Mouse (Mus musculus) large intestine, adult 2 months (tissue): ENCODE results near the gene Krt81. TPM values are rescaled to one million over a fixed set of nuclear protein-coding genes. Genes with fewer than 3 reads are reported as not detected.

Experiments
- DNase-seq: peaks from one replicate; pipeline ENCODE4 v3.0.0-alpha.2; 2012; ENCODE audit warnings: low read depth, low spot score
- WGBS: fragments of 180-500 bp; shearing (Covaris S2); methylation state at CpG from one replicate; pipeline ENCODE4 v1.1.7; 2018; 5-methylcytosine and 5-hydroxymethylcytosine counted together
- polyA plus RNA-seq: library from polyadenylated mRNA; depleted of rRNA; stranded (reverse); fragments of >200 nt; gene quantifications from 2 replicates; pipeline ENCODE4 v1.2.3, GENCODE M21; 2012; rRNA removed

Gene Krt81
- not detected in 2 replicates for polyA plus RNA-seq

DNA sequence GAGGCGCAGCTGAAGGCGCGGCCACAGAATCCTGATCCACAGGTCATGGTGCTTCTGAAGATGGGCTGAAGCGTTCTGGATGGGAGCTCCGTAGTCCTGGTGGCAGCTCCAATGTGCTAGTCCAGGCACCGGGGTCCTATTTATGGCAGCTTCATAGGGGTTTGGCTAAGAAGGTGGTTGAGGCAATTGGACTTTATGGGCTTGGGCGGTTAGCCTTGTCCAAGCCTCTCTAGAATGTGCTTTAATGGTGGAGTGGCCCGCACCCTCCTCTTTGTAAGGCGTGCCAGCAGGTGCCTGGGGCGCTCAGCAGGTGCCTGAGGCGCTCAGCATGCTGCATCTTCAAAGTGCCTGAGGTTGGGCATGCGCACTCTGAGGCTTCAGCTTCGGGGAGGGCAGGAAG, at the start of gene Krt81:
Gene Krt81, minus strand, starts transcription at position 101 of the 400 bp plus-strand sequence.
- DNase-seq, result no peak
- 51% methylated on average over 13 of the region's 13 CpGs for WGBS

DNA sequence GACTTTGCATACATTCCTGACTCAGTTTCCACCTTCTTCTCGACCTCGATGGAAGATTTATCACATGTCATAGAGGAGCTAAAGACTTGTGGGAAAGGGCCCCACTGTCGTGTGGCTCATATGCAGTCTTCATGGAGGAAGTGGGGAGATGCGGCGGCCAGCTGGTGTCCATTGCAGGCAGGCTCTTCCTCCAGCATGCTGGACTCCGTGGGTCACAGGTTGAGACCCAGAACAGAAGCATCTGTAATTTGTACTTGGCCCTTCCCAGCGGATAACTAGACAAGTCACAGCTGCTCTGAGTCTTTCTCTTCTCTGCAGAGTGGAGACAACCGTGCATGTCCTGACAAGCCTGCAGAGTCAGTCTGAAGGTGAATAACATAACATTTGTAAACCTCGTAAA, 44.7 kb upstream of the Krt81 start:
- no peak for DNase-seq
- 64% methylated on average over 9 of the region's 9 CpGs for WGBS

DNA sequence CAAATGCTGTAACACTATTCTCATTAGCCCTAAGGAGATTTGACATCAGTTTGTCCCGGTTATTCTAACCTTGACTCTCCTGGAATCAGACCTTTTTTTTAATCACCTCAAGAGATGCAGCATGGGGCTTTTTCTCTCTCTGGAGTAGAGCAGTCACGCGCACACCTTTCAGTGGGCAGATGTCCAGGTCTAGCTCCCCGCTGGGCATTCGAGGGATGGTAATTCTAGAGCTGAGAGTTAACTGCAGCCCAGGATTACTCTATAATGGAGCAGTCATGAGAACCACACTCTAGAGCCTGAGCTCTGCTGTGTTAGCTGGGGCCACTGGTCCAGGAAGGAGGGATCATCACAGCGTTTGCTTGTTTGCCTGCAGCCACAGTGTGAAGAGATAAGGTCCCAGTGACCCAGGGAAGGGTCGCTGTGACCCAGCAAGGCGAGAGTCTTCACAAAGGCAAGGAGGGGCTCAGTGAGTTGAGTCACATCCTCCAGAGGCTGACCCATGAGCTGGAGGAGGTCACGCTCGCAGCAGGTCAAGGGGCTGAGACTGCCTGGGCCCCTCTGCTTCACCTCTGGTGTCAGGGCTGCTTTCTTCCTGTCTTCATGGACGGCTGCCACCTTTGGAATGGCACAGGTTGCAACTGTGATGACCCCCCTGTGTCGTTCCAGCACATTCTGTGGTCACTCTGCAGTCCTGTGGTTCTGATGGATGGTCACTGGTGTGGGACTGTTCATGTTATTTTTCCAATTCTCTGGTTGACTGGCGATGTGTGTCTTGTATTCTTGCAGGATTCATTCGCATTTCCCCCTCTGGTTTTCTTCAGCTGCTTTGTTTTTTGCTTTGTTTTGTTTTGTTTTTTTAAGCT, 43.6 kb upstream of the Krt81 start:
- no peak for DNase-seq
- WGBS, result 55% methylated on average over 14 of the region's 14 CpGs

DNA sequence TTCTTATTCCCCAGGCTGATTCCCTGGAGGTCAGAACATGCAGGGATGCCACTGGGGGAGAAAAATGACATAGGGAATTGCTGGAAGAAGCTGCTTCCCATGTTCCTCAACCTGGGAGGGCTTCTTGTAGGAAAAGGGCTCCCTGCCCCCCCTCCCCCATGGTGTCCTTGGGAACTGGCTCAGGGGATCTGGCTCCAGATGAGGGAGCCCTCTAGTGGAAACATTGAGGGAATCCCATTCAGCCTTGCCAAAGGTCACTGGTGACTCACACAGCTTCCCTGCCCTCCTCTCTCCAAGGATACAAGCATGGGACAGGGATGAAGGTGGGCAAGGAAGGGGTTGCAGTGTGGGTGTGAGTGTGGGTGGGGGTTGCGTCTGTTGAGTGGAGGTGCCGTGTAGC, 33.6 kb upstream of the Krt81 start:
- 64% methylated on average over 2 of the region's 2 CpGs for WGBS
- DNase-seq, result no peak

DNA sequence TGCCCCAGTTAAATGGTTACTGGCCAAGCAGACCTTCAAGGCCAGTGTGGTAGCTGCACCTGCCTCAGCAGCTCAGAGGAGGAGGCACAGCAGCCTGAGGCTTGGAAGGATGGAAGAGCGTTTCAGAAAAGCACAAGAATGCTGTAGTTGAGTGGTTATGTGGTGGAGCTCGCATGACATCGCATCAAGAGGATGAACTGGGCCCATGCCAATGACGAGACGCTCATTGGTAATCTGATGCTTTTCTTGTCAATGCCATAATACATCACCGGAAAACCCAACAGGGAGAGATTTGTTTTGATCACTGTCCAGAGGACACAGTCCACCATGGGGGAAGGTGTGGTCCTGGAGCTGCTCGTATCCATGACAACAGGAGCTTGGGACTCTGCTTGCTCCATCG, 31.7 kb upstream of the Krt81 start:
- 71% methylated on average over 8 of the region's 8 CpGs for WGBS
- DNase-seq, result no peak

DNA sequence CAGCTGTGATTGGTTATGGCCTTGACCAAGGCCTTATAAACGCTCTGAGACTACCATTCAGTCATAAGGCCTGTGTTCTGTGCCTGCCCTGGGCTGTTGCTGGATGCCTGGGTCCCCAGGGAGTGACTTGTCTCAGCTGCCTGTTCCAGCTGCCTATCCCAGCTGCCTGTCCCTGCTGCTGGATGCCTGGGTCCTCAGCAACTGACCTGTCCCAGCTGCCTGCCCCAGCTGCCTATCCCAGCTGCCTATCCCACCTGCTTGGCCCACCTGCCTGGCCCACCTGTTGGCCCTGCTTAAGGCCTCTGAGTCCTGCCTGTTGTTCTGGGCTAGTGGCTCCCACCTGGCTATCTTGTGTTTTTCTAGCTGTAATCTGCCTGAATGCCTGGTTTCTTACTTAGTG, 30.7 kb upstream of the Krt81 start:
- DNase-seq, result no peak
- WGBS, result 33% methylated on average over 1 of the region's 1 CpGs

DNA sequence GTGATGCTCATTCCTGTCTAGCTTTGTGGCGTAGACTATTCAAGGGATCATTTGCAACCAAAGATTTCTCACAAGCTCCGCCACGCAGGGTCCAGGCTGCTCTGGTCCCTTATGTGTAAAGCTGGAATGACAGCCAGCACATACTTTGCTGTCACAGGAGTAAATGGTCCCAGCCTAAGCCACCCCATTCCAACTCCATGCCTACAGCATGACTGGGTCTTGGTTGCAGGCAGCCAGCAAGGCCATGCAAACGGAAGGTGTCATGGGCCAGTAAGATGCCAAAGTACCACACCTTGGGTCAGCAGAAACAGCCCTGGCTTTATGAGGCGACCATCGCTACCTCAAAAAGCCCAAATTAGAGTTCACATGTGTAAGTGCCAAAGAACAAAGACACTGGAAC, 30.2 kb upstream of the Krt81 start:
- WGBS, result 92% methylated on average over 6 of the region's 6 CpGs
- no peak for DNase-seq

DNA sequence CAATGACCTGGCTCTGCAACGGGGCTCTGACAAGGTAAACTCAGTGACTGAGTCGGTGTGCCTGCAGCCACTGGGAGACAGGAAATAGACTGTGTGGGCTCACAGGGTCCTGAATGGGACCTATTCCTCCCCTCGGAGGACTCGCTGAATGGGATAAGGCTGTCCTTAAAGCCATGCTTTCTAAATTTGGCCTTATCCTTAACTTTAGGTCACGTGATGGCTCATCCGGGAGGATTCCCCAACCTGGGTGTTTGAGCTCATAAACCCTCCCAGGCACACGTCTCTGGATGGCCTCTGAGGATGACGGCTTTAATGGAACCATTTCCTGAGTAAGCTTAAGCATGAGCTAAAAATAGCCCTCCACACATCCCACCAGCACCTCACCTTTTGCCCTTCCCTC, 29.2 kb upstream of the Krt81 start:
- 36% methylated on average over 8 of the region's 8 CpGs for WGBS
- DNase-seq, result no peak

DNA sequence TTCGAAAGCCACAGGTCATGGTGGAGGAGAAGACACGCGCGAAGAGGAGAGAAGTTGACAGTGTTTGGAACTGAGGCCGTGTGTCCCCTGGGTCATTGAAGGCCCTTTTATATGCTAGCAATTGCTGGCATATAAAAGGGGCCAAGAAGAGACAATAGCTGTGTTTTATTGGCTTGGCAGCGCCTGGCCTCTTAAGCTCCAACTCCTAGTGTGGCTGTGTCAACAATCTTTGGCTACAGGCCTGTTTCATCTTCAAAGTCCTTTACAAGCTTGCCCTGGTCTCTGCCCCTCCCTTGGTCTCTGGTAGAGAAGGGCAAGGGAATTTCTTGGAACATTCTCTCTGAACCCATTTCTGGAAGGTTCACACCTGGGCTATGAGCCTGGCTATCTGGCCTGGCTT, 27.9 kb upstream of the Krt81 start, which contains the start of gene Krt83:
Gene Krt83, minus strand, starts transcription at position 82 of the 400 bp plus-strand sequence.
- peak; percentile 52 for DNase-seq
- WGBS, result 15% methylated on average over 6 of the region's 6 CpGs

DNA sequence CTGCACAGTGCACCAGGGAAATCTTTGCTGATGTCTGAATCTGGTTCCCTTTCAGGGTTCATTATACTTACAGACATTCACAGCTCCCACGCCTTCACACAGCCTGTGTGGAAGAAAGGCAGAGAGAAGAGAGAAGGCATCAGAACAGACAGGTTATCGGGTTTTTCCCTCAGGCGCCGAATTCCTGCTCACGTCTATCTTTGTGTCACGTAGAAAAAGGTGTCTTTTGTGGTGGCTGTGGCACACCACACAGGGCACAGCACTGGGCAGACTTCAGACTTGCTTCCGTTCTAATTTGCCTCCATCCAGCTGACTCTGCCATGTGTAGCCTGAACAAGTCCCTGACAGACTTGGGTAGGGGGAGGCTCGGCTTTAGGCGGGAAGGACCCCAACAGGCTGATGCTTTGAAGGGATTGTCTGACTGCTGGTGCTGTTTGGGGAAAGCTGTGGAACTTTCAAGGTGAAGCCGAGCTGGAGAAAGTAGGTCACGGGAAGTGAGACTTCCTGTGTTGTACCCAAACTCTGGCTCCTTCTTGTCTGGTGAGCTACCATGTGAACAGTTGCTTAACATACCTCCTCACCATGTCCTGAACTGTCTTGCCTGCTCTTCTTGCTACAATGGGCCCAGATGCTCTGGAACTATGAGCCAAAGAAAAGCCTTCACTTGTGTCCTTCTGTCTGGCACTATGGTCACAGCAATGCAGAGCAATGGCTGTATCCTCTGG, 22.5 kb upstream of the Krt81 start:
- DNase-seq, result no peak
- WGBS, result 84% methylated on average over 11 of the region's 11 CpGs

DNA sequence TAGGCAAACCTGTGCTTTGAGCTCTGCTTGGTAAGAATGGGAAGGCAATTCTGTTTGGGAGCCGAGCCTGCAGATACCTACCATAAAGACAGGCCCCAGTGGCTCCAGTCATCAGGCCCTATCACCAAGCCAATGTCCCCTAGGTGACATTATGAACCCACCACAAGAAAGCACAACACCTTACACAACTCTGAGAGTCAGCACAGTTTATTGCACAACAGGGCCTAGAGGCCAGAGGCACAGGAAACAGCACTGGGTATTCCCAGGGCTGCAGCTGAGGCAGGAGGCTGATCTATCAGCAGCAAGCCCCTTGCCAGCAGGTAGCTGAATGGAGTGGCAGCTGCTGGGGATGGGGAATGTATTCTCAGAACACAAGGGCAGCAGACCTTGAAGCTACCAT, 21.4 kb upstream of the Krt81 start:
- 83% methylated on average over 1 of the region's 1 CpGs for WGBS
- DNase-seq, result no peak

DNA sequence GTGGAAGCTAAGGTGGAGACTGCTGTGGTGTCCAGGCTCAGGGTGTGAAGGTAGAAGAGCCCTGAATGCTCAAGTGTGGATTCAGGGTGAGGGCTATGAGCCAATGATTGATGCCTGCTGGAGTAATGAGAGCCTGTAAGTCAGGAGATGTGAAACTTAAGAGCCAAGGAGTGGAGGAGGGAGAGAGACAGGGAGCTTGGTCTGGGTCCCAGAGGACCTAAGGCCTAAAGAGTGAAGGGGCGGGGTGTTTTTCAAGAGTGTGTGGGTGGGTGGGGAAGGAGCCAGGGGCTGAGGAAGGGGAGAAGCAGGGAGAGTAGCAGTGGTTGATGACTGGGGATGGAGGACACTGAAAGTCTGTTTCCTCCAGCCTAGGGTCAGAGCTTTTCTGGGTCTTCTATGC, 20.1 kb upstream of the Krt81 start:
- WGBS, result 100% methylated on average over 1 of the region's 1 CpGs
- no peak for DNase-seq

DNA sequence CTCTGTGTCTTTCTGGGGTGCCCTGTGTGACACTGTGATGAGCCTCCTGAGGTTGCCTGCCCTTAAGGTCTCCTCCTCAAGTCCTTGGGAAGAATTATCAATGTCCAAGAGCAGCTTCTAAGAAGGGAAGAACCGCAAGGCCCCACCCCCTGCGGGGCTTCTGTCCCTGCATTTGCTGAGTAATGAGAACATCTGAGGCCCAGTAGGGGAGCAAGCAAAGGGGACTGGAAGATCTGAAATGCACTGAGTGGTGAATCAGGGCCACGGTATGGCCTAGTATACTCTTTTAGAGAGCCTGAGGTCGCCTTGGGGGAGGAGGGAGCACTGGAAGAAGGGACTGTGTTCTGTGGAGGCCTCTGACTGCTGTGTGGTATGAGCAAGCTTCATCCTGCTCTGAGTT, 18.5 kb upstream of the Krt81 start:
- DNase-seq, result no peak
- 58% methylated on average over 4 of the region's 4 CpGs for WGBS

DNA sequence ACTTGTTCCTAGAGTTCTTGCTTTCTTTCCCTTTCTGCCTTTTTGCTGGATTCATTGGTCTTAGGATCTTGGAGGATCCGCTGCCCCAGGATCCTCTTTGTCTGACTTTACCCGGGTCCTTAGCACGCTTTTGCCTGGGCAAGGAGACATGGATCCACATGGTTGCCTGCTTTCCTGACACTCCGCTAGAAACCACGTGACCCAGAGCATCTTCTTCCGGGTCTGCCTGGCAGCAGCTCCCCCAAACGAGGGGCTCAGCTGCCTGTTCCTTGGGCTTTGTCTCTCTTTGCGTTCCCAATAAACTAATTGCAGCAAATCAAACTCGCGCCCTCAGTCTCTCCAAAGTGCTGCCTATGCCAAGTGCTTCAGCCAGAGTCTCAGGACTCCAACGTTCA, 16.1 kb upstream of the Krt81 start:
- no peak for DNase-seq
- WGBS, result 25% methylated on average over 11 of the region's 11 CpGs

DNA sequence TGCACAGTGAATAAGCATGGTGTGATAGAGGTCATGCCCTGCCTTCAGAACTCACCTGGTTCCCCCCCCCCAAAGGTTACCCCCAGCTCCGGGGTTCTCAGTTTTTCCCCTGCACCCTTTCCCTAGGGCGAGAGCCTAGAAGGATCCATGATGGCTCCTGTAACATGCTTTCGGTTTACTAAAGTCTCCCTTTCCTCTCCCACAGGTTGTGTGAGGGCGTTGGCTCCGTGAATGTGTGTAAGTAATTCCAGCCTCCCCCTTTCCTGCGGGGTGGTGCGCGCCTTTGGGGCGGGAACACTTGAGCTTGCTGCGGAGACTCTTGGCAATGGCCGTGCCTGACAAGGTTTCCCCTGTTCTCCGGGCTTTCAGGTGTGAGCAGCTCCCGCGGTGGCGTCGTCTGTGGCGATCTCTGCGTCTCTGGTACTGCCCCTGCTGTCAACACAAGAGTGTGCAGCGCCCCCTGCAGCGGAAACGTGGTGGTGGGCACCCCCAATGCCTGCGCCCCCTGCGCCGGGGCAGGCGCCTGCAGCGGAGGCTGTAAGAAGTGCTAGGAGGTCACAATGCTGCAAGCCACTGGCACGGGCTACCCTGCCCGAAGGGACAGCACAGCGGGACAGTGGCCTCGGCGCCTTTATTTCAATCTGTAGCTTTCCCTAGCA, 15.6 kb upstream of the Krt81 start:
- peak; percentile 16 for DNase-seq
- WGBS, result 3% methylated on average over 31 of the region's 31 CpGs

DNA sequence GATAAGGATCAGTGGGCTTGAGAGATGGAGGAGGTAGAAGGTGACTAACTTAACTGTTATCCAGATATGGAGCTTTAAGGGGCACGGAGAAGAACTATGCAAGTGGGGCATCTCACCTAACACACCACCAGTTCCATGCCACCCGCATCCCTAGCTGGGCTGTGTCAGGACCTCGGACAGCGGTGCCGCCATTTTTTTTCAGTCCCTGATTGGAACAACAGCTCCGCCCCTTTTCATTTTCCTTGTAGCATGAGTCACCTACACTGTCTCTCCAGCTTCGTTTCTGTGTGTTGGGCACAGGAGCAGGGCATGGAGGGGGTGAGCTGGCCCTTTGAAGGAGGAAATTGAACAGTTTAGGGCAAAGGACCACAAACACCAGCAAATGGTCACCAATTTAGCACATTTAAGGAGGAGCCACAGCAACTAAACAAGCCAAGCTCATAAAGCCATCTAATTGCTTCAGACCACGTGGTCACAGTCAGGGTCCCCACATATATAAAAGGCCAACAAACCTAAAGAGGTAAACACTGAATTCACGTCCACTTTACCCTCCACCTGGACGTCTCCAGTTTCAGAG, 9.5 kb upstream of the Krt81 start, which contains the start of gene Krt86:
Gene Krt86, plus strand, starts transcription at position 527 of the 577 bp plus-strand sequence.
- no peak for DNase-seq
- WGBS, result 11% methylated on average over 10 of the region's 10 CpGs

DNA sequence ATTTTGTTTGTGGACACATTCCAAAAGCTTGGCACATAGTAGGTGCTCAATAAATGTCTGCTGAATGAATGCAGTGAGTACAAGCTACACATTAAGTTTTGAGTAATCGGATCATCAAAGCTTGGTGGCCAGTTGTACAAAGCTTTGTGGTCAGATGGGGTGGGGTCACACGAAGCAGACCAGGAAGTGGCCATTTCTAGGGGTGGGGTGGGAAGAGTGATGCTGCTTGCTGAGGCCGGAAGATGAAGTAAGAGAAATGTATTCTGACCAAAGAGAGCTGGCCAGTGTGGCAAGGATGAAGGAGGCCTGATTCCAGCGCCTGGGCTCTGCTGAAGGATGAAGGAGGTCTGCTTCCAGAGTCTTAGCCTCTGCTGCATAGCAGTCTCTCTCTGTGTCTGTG, 5.5 kb upstream of the Krt81 start:
- 59% methylated on average over 4 of the region's 4 CpGs for WGBS
- no peak for DNase-seq

DNA sequence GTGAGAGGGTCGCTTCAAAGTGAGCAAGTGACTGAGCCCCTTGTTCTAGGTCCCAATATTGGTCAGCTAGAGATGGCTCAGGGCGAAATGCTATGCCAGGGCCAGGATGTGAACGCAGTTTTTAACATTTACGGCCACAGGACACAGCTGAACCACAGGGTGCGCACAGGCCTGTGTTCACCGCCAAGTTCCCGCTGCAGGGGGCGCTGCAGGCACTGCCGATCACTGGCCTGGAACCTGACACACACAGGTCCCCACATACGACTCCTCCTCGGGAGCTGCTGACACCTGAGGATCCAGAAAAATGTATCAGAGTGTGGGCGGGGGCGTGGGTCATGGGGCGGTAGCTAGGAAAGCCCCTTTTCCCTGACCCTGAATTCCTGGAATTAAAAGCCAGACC, 4.3 kb downstream of the Krt81 start:
- WGBS, result 76% methylated on average over 14 of the region's 14 CpGs
- DNase-seq, result no peak

DNA sequence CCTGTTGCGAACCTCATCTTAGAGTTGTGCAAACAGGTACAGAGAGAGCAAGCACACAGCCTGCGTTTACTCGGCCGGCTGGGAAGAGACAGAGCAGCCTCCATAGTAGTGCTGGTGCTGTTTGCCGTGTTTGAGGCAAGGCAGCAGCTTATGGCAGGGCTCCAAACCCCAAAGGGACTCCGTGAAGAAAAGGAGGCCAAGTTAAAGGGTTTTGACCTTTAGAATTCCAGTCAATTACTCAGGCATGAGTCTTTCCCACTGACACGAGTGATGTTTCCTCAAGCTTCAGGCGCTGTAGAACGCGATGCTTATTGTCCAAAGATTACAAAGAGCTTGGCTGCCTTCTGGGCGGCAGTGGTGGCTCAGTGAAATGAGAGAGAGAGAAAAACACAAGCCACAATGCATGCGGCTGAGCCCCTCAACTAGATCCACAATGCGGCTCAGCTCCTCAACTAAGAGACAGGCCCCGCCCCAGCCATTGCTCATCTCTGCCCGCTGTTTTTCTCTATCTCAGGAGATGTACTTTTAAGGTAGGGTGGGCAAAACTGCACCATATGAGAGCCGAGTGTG, 5.1 kb downstream of the Krt81 start:
- DNase-seq, result no peak
- WGBS, result 53% methylated on average over 16 of the region's 16 CpGs

DNA sequence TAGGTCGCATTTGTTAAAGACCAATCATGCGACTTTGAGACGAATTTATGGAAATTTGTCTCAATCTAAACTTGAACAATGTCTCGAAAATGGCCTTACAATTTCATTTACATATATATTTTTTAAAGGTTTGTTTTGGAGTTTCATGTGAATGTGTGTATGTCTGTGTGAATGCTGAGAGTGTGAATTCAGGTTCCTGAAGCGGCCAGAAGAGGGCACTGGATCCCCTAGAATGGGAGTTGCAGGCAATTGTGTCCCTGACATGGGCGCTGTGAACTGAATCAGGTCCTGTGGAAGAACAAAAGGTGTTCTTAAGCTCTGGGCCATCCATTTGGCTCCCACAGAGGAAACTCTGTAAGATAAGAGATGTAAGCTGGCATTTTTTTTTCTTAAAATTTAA, 7.7 kb downstream of the Krt81 start:
- DNase-seq, result no peak
- WGBS, result 94% methylated on average over 6 of the region's 6 CpGs
